Mouse (Mus musculus) CD4-positive, CD25-positive, alpha-beta regulatory T cell, adult 9 weeks (primary cell): ENCODE measurements around the gene Psmc2. TPM values are rescaled to one million over a fixed set of nuclear protein-coding genes. Genes with fewer than 3 reads are reported as not detected.

Experiments
- polyA plus RNA-seq: library from polyadenylated mRNA; unstranded; fragments of 100-300 nt; shearing (Covaris generic); gene quantifications from one replicate; pipeline ENCODE4 v1.2.1, GENCODE M21; 2017

Psmc2 gene
- polyA plus RNA-seq: 163 TPM

DNA sequence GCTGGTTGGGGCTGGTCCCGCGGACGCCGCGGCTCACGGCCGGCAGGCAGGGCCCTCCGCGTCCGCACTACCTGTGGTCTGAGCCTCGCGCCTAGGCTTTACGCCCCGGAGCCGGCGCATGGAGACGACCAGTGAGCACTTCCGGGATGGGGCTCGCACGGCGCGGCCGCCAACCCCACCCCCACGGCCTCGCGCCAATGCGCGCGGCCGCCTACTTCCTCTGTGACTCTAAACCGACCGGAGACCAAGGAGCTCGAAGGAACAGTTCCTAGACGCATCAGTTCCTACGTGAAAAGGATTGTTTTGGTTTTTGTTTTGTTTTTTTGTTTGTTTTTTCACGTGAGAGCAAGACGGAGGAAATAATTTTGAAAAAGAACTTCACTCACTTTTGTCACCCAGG is at the start of gene Psmc2, which contains the start of gene Dnajc2:
Gene Psmc2, plus strand, starts transcription at position 231 of the 400 bp plus-strand sequence.
Gene Dnajc2, minus strand, starts transcription at position 199 of the 400 bp plus-strand sequence.

GRCm38 (mm10) chr5:21736956-21737585 is 48.0 kb upstream of the Psmc2 start, which contains the start of gene Pmpcb:
Gene Pmpcb (plus strand): TSS chr5:21737141.

Other genes with a start within 250 kb of the Psmc2 start
- gene Lrrc17, start 241.7 kb upstream of the Psmc2 start, polyA plus RNA-seq: not detected
- not detected for gene Fbxl13, start 139.6 kb upstream of the Psmc2 start, polyA plus RNA-seq
- 22.9 TPM for gene Armc10, start 139.5 kb upstream of the Psmc2 start, polyA plus RNA-seq
- gene Napepld, start 83.9 kb upstream of the Psmc2 start, polyA plus RNA-seq: 4.5 TPM
- 74.9 TPM for gene Pmpcb, start 48.1 kb upstream of the Psmc2 start, polyA plus RNA-seq
- gene Dnajc2, start within 50 bp of the Psmc2 start, polyA plus RNA-seq: 34.4 TPM
- not detected for gene Slc26a5, start 80.3 kb downstream of the Psmc2 start, polyA plus RNA-seq